Mouse (Mus musculus): ENCODE results near the gene Etnk2. TPM values are rescaled to one million over a fixed set of nuclear protein-coding genes. Genes with fewer than 3 reads are reported as not detected.

Gene Etnk2
- polyA plus RNA-seq, 1 experiment from 2014 or later = 1.3 TPM

- Histone ChIP-seq H3K4me2 (no peak overlapping the region), H3K9ac (replicated peaks) (no peak overlapping the region), H3K36me3 (no peaks in the 10 kb centered on the region), H3K4me3 (replicated peaks) (no peak overlapping the region), H3K27me3 (peaks cover 35% of the 10 kb centered on the region), H3K9me3 (no peaks in the 10 kb centered on the region), H3K27ac (no peak overlapping the region), H3K4me1 (replicated peaks) (peaks cover 12% of the 10 kb centered on the region)
- 54% methylated on average over 12 of the region's 12 CpGs for WGBS
- ATAC-seq (ENCODE audit: insufficient number of reproducible peaks, insufficient read depth, low FRiP score, low TSS enrichment, low read depth) = peak; percentile 38; the same call in 1 of the 2 replicates
Observed at GRCm38 (mm10) chr1:133353371-133353809, 10.0 kb upstream of the Etnk2 start.

DNA sequence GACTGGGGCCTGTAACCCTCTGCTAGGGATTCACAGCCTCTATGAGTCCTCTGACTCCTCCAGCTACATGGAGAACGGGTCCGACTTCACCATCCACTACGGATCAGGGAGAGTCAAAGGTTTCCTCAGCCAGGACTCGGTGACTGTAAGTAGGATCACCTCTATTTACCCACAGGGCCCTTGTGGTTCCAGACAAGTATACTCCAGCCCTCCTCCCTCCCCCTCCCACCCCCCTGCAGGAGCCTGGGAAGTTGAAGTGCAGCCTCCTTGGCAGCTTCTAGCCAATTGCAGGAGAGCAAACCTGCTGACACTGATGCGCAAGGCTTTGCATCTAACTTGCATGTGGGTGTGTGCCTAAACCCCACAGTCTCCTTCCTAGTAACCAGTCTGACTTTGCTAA is 7.9 kb upstream of the Etnk2 start:
- Histone ChIP-seq H3K4me2 (no peak overlapping the region), H3K4me3 (replicated peaks) (no peak overlapping the region), H3K4me1 (replicated peaks) (peaks cover 12% of the 10 kb centered on the region), H3K27ac (no peak overlapping the region), H3K9me3 (no peaks in the 10 kb centered on the region), H3K9ac (replicated peaks) (no peak overlapping the region), H3K36me3 (no peaks in the 10 kb centered on the region), H3K27me3 (peaks cover 46% of the 10 kb centered on the region)
- no peak for ATAC-seq (ENCODE audit: insufficient number of reproducible peaks, insufficient read depth, low FRiP score, low TSS enrichment, low read depth)
- 44% methylated on average over 5 of the region's 5 CpGs for WGBS

GRCm38 (mm10) chr1:133355912-133356311 is 7.5 kb upstream of the Etnk2 start:
- ATAC-seq (ENCODE audit: insufficient number of reproducible peaks, insufficient read depth, low FRiP score, low TSS enrichment, low read depth) = no peak
- H3K4me2 ChIP-seq = no peak overlapping the region
- peaks cover 46% of the 10 kb centered on the region for H3K27me3 ChIP-seq
- H3K9me3 ChIP-seq = no peaks in the 10 kb centered on the region
- H3K9ac ChIP-seq (replicated peaks) = no peak overlapping the region
- no peak overlapping the region for H3K4me3 ChIP-seq (replicated peaks)
- no peak overlapping the region for H3K27ac ChIP-seq
- 49% methylated on average over 15 of the region's 15 CpGs for WGBS
- peaks cover 12% of the 10 kb centered on the region for H3K4me1 ChIP-seq (replicated peaks)
- no peaks in the 10 kb centered on the region for H3K36me3 ChIP-seq

- Histone ChIP-seq H3K9me3 (no peaks in the 10 kb centered on the region), H3K27me3 (peaks cover 43% of the 10 kb centered on the region), H3K4me3 (replicated peaks) (no peak overlapping the region), H3K27ac (no peak overlapping the region), H3K9ac (replicated peaks) (no peak overlapping the region), H3K36me3 (no peaks in the 10 kb centered on the region), H3K4me1 (replicated peaks) (peaks cover 12% of the 10 kb centered on the region), H3K4me2 (no peak overlapping the region)
- WGBS = 51% methylated on average over 8 of the region's 8 CpGs
- ATAC-seq (ENCODE audit: insufficient number of reproducible peaks, insufficient read depth, low FRiP score, low TSS enrichment, low read depth) = no peak
Observed at GRCm38 (mm10) chr1:133356330-133356729, 7.0 kb upstream of the Etnk2 start.

- peaks cover 61% of the 10 kb centered on the region for H3K27me3 ChIP-seq
- no peaks in the 10 kb centered on the region for H3K36me3 ChIP-seq
- ATAC-seq (ENCODE audit: insufficient number of reproducible peaks, insufficient read depth, low FRiP score, low TSS enrichment, low read depth) = no peak
- H3K4me2 ChIP-seq = no peak overlapping the region
- H3K9ac ChIP-seq (replicated peaks) = no peak overlapping the region
- H3K4me3 ChIP-seq (replicated peaks) = no peak overlapping the region
- H3K9me3 ChIP-seq = no peaks in the 10 kb centered on the region
- 90% methylated on average over 6 of the region's 6 CpGs for whole genome bisulfite sequencing
- H3K4me1 ChIP-seq (replicated peaks) = peaks cover 12% of the 10 kb centered on the region
- no peak overlapping the region for H3K27ac ChIP-seq
Observed at GRCm38 (mm10) chr1:133361006-133361405, 2.4 kb upstream of the Etnk2 start.

- 87% methylated on average over 5 of the region's 5 CpGs for WGBS
- peaks cover 63% of the 10 kb centered on the region for H3K27me3 ChIP-seq
Observed at GRCm38 (mm10) chr1:133362103-133362502, 1.3 kb upstream of the Etnk2 start.

GRCm38 (mm10) chr1:133364022-133364630 is 754 bp downstream of the Etnk2 start:
- peaks cover 19% of the 10 kb centered on the region for H3K4me1 ChIP-seq (replicated peaks)
- peaks cover 47% of the 10 kb centered on the region for H3K27me3 ChIP-seq
- no peaks in the 10 kb centered on the region for H3K9me3 ChIP-seq
- H3K4me3 ChIP-seq (replicated peaks) = peak overlapping the region; percentile 69
- 2% methylated on average over 27 of the region's 27 CpGs for WGBS
- peak overlapping the region; percentile 95 for H3K4me2 ChIP-seq
- peak overlapping the region; percentile 60 for H3K9ac ChIP-seq (replicated peaks)
- no peak for ATAC-seq (ENCODE audit: insufficient number of reproducible peaks, insufficient read depth, low FRiP score, low TSS enrichment, low read depth)
- no peak overlapping the region for H3K27ac ChIP-seq
- H3K36me3 ChIP-seq = no peaks in the 10 kb centered on the region

More at GRCm38 (mm10) chr1:133362103-133362502, 1.3 kb upstream of the Etnk2 start:
- no peaks in the 10 kb centered on the region for H3K9me3 ChIP-seq
- H3K4me1 ChIP-seq (replicated peaks) = peaks cover 6% of the 10 kb centered on the region; the same call in 1 of the 2 replicates
- no peak overlapping the region for H3K4me3 ChIP-seq (replicated peaks)
- no peaks in the 10 kb centered on the region for H3K36me3 ChIP-seq
- H3K27ac ChIP-seq = no peak overlapping the region
- H3K9ac ChIP-seq (replicated peaks) = no peak overlapping the region
- ATAC-seq (ENCODE audit: insufficient number of reproducible peaks, insufficient read depth, low FRiP score, low TSS enrichment, low read depth) = no peak
- no peak overlapping the region for H3K4me2 ChIP-seq

GRCm38 (mm10) chr1:133364890-133365289 is 1.5 kb downstream of the Etnk2 start:
- ATAC-seq (ENCODE audit: insufficient number of reproducible peaks, insufficient read depth, low FRiP score, low TSS enrichment, low read depth) = no peak
- H3K4me3 ChIP-seq (replicated peaks) = no peak overlapping the region
- no peak overlapping the region for H3K4me2 ChIP-seq
- peaks cover 41% of the 10 kb centered on the region for H3K27me3 ChIP-seq
- H3K27ac ChIP-seq = no peak overlapping the region
- no peak overlapping the region for H3K9ac ChIP-seq (replicated peaks)
- H3K9me3 ChIP-seq = no peaks in the 10 kb centered on the region
- H3K4me1 ChIP-seq (replicated peaks) = peaks cover 19% of the 10 kb centered on the region
- H3K36me3 ChIP-seq = no peaks in the 10 kb centered on the region
- WGBS = 42% methylated on average over 2 of the region's 2 CpGs

DNA sequence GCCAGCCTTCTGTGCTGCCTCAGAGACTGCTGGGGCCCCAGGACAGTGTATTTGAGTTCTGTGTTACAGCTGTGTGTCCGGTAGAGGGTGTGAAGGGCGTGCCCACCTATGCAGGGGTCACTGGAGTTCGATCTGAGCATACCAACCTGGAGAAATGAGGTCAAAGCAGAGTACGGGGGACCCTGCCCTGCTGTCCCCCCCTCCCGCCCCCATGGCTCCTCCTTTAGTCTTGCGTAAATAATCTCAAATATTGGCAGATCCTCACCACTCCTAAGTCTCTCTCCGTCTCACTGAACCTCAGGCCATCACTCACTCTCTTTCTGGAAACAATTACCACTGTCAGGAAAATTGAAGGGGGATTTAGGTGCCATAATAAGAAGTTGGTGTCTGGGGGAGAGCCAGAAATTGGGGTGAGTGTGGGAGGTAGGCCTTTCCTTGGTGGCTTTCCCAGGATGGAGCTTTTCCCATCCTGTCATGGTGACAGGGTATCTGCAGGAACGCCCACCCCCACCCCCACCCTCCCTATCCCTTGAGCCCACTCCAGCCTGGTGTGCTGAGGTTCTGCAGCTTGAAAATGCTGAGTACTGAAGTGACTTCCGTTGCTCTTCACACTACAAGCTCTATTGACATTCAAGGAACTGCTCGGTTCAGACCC is 3.7 kb downstream of the Etnk2 start:
- H3K4me3 ChIP-seq (replicated peaks) = no peak overlapping the region
- no peak for ATAC-seq (ENCODE audit: insufficient number of reproducible peaks, insufficient read depth, low FRiP score, low TSS enrichment, low read depth)
- H3K4me1 ChIP-seq (replicated peaks) = peaks cover 19% of the 10 kb centered on the region
- H3K9me3 ChIP-seq = no peaks in the 10 kb centered on the region
- no peak overlapping the region for H3K9ac ChIP-seq (replicated peaks)
- peaks cover 41% of the 10 kb centered on the region for H3K27me3 ChIP-seq
- H3K36me3 ChIP-seq = no peaks in the 10 kb centered on the region
- H3K4me2 ChIP-seq = no peak overlapping the region
- WGBS = 38% methylated on average over 10 of the region's 10 CpGs
- H3K27ac ChIP-seq = no peak overlapping the region; the same call in 1 of the 2 replicates

DNA sequence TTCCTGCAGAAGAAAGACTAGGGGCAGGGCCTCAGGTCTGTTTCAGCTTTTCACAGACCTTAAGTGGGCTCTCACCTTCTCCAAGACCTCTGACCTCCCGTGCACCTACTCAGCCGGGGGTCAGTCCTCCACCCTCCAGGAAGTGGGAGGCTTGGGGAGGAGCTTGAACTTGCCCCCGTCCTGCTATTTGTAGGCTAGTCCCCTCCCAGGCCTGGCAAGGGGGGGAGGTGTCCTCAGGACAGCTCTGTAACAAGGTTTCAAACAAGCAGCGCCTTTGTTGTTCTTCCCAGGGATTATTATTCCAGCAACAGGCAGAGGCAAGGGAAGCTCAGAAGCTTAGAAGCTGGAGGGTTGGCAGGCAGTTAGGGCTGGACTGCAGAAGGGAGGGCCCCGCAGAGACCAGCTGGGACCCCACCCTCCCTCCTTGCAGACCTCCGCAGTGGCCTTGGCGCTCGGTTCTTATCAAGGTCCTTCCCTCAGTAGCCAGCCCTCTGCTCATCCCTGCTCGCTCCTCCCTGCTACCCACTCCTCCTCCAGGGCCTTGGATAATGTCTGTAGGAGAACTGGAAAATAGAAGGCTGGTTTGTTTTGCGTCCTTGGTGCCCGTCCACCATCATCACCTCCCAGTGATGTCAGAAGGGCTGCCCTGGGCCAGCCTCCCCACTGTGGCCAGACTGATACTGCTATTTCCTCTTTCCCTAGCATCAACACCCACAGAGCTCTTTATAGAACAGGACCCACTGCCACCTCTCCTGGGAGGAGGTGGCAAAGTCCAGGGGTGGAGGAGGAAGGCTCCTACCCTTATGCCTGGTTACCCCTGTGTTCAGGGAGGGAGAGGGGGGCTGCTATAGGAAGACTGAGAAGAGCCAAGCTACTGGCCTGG is 4.5 kb downstream of the Etnk2 start:
- Histone ChIP-seq H3K36me3 (no peaks in the 10 kb centered on the region), H3K4me3 (replicated peaks) (no peak overlapping the region), H3K27me3 (peaks cover 40% of the 10 kb centered on the region), H3K27ac (peak overlapping the region; percentile 35; the same call in 1 of the 2 replicates), H3K9me3 (no peaks in the 10 kb centered on the region), H3K9ac (replicated peaks) (0 out of 2 replicates have a peak overlapping the region, but pooled peaks have one; percentile 8), H3K4me1 (replicated peaks) (peaks cover 27% of the 10 kb centered on the region), H3K4me2 (no peak overlapping the region)
- 10% methylated on average over 11 of the region's 11 CpGs for WGBS
- ATAC-seq (ENCODE audit: insufficient number of reproducible peaks, insufficient read depth, low FRiP score, low TSS enrichment, low read depth) = no peak

- Histone ChIP-seq H3K27me3 (peaks cover 32% of the 10 kb centered on the region), H3K9ac (replicated peaks) (no peak overlapping the region), H3K4me2 (no peak overlapping the region), H3K9me3 (no peaks in the 10 kb centered on the region), H3K36me3 (no peaks in the 10 kb centered on the region), H3K4me1 (replicated peaks) (peaks cover 27% of the 10 kb centered on the region), H3K4me3 (replicated peaks) (no peak overlapping the region), H3K27ac (no peak overlapping the region)
- ATAC-seq (ENCODE audit: insufficient number of reproducible peaks, insufficient read depth, low FRiP score, low TSS enrichment, low read depth) = no peak
- 58% methylated on average over 10 of the region's 10 CpGs for WGBS
Observed at GRCm38 (mm10) chr1:133368644-133369043, 5.3 kb downstream of the Etnk2 start.

All from limb, embryonic 12.5 days (tissue).